Mouse (Mus musculus): ENCODE data around the gene Gm10320. TPM values are rescaled to one million over a fixed set of nuclear protein-coding genes. Genes with fewer than 3 reads are reported as not detected.

Gene Gm10320
- polyA plus RNA-seq (2014; fragmentation: Nextera tagmentation; extraction: Ambion mirVana) = 1.4 and 1.8 TPM in 2 replicates

DNA sequence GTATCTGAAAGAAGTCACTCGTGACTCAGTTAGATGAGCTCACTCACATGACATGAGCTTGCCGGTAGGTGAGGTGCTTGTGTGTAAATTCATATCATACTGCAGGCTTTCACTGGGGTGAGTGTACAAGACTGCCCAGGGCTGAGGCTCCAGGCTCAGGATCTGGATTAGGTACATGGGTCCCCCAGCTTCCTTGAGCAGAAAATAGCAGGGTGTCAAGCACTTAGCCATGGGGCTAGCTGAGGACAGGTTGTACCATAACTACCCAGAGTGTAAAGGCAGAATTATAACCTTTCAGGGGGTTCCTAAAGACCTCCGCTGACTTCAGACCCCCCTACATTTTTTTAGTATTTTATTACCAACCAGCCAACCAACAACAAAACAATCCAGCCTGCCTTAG, at the start of gene Gm10320:
Gene Gm10320 (minus strand): TSS at position 93 of the 400 bp plus-strand sequence.
- no peak within 1 kb of the TSS for H3K4me3 ChIP-seq (ENCODE audit: low read depth, low read length)
- H3K4me2 ChIP-seq (ENCODE audit: low read depth, severe bottlenecking) = no peak within 1 kb of the TSS
- H3K9ac ChIP-seq (ENCODE audit: low read length) = no peak within 1 kb of the TSS
- DNase-seq (ENCODE audit: low spot score) = no peak
- no peaks in the 10 kb centered on the region for H3K36me3 ChIP-seq (ENCODE audit: control insufficient read depth, insufficient read depth, low read length)
- 85% methylated on average over 3 of the region's 3 CpGs for WGBS
- ATAC-seq (ENCODE audit: insufficient number of reproducible peaks, low FRiP score, low TSS enrichment, low read depth) = no peak
- H3K27me3 ChIP-seq (ENCODE audit: control insufficient read depth, insufficient read depth, low read length) = no peaks in the 10 kb centered on the region
- no peak within 1 kb of the TSS for H3K27ac ChIP-seq (replicated peaks; ENCODE audit: low read depth, low read length)
- no peaks in the 10 kb centered on the region for H3K9me3 ChIP-seq (ENCODE audit: control insufficient read depth, low read length)
- H3K4me1 ChIP-seq (ENCODE audit: control insufficient read depth, insufficient read depth, low read length) = peaks cover 4% of the 10 kb centered on the region; the same call in 1 of the 2 replicates

DNA sequence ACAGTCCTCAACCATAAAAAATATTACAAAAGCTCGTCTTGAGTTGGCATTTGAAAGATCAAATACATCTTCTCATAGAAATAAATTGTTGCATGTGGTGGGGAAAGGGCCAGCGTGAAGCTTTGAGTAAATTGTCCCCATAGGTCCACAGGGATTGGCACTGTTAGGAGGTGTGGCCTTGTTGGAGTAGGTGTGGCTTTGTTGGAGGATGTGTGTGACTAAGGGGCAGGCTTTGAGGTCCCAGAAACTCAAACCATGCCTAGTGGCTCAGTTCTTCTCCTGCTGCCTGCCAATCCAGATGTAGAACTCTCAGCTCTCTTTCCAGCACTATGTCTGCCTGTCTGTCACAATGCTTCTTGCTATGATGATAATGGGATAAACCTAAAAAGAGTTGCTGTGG, 49.8 kb upstream of the Gm10320 start:
- Histone ChIP-seq H3K9ac (ENCODE audit: low read length) (no peak overlapping the region), H3K27ac (replicated peaks; ENCODE audit: low read depth, low read length) (no peak overlapping the region), H3K27me3 (ENCODE audit: control insufficient read depth, insufficient read depth, low read length) (no peaks in the 10 kb centered on the region), H3K4me3 (ENCODE audit: low read depth, low read length) (no peak overlapping the region), H3K4me2 (ENCODE audit: low read depth, severe bottlenecking) (no peak overlapping the region), H3K4me1 (ENCODE audit: control insufficient read depth, insufficient read depth, low read length) (no peaks in the 10 kb centered on the region), H3K9me3 (ENCODE audit: control insufficient read depth, low read length) (no peaks in the 10 kb centered on the region), H3K36me3 (ENCODE audit: control insufficient read depth, insufficient read depth, low read length) (no peaks in the 10 kb centered on the region)
- WGBS = 83% methylated on average over 2 of the region's 2 CpGs
- DNase-seq (ENCODE audit: low spot score) (no peak), ATAC-seq (ENCODE audit: insufficient number of reproducible peaks, low FRiP score, low TSS enrichment, low read depth) (no peak)

DNA sequence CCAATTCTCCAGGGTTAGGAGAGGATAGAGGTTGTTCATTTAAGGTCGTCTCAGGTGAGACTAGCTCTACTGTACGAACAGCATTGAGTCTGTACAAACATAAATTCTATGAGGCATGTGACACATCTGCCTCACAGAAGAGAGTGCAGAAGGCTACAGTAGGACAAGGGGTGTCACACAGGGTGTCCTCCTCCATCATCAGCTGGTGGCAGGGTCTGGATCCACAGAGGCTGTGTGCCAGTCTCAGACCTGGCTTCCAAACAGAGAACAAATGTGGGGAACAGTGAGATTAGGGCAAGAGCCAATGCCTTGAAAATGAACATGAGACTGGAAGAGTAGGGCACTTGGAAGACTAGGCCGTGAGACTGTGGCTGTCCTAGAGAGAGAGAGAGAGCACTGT, 48.4 kb upstream of the Gm10320 start:
- 87% methylated on average over 3 of the region's 3 CpGs for WGBS
- Histone ChIP-seq H3K27ac (replicated peaks; ENCODE audit: low read depth, low read length) (no peak overlapping the region), H3K4me2 (ENCODE audit: low read depth, severe bottlenecking) (no peak overlapping the region), H3K4me3 (ENCODE audit: low read depth, low read length) (no peak overlapping the region), H3K27me3 (ENCODE audit: control insufficient read depth, insufficient read depth, low read length) (no peaks in the 10 kb centered on the region), H3K9me3 (ENCODE audit: control insufficient read depth, low read length) (no peaks in the 10 kb centered on the region), H3K9ac (ENCODE audit: low read length) (no peak overlapping the region), H3K36me3 (ENCODE audit: control insufficient read depth, insufficient read depth, low read length) (no peaks in the 10 kb centered on the region), H3K4me1 (ENCODE audit: control insufficient read depth, insufficient read depth, low read length) (peaks cover 3% of the 10 kb centered on the region)
- DNase-seq (ENCODE audit: low spot score) (no peak), ATAC-seq (ENCODE audit: insufficient number of reproducible peaks, low FRiP score, low TSS enrichment, low read depth) (no peak)

DNA sequence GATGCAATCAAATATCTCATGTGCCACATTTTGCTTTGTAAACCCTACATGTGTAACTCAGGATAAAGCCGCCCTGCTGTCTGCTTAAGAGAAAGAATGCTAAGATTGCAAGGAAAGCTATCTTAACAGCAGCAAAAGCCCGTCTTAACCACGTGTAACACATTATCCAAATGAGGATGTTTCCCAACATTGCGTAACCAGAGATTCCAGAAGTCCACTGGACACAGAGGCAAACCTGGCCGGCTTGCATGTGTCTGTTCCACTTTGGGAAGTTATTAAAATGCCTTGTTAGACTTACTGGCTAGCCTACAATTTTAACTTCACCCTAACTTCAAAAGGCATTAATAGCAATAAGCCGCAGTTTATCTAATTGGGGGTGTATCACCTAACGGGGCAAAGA, 47.5 kb upstream of the Gm10320 start:
- H3K4me3 ChIP-seq (ENCODE audit: low read depth, low read length) = no peak overlapping the region
- no peak for DNase-seq (ENCODE audit: low spot score)
- WGBS = 64% methylated on average over 7 of the region's 7 CpGs

DNA sequence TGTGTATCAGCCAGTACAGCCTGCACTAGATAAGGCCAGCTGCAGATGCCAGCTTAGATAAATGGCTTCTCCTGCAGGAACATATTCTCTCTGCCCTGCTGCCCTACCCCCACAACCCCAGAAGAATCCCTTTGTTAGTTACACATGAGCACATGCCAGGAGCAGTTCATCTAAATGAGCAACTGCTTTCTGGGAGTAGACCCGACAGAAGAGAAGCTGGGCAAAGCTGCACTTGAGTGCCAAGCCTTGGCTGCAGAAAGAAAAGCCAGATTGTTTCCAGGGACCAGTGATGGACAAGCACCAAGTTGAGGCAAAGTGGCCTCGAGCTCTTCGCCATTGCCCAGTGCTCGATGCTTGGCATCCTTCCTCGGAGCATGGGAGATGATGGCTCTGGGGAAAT, 46.8 kb upstream of the Gm10320 start:
- Histone ChIP-seq H3K9me3 (ENCODE audit: control insufficient read depth, low read length) (no peaks in the 10 kb centered on the region), H3K4me3 (ENCODE audit: low read depth, low read length) (no peak overlapping the region), H3K36me3 (ENCODE audit: control insufficient read depth, insufficient read depth, low read length) (no peaks in the 10 kb centered on the region), H3K9ac (ENCODE audit: low read length) (no peak overlapping the region), H3K4me2 (ENCODE audit: low read depth, severe bottlenecking) (no peak overlapping the region), H3K27me3 (ENCODE audit: control insufficient read depth, insufficient read depth, low read length) (no peaks in the 10 kb centered on the region), H3K27ac (replicated peaks; ENCODE audit: low read depth, low read length) (no peak overlapping the region), H3K4me1 (ENCODE audit: control insufficient read depth, insufficient read depth, low read length) (peaks cover 15% of the 10 kb centered on the region)
- WGBS = 85% methylated on average over 5 of the region's 5 CpGs
- no peak for DNase-seq (ENCODE audit: low spot score)
- no peak for ATAC-seq (ENCODE audit: insufficient number of reproducible peaks, low FRiP score, low TSS enrichment, low read depth)

More for the DNA sequence above, 47.5 kb upstream of the Gm10320 start:
- Histone ChIP-seq H3K36me3 (ENCODE audit: control insufficient read depth, insufficient read depth, low read length) (no peaks in the 10 kb centered on the region), H3K4me2 (ENCODE audit: low read depth, severe bottlenecking) (no peak overlapping the region), H3K27ac (replicated peaks; ENCODE audit: low read depth, low read length) (no peak overlapping the region), H3K4me1 (ENCODE audit: control insufficient read depth, insufficient read depth, low read length) (peaks cover 12% of the 10 kb centered on the region), H3K27me3 (ENCODE audit: control insufficient read depth, insufficient read depth, low read length) (no peaks in the 10 kb centered on the region), H3K9me3 (ENCODE audit: control insufficient read depth, low read length) (no peaks in the 10 kb centered on the region), H3K9ac (ENCODE audit: low read length) (no peak overlapping the region)
- ATAC-seq (ENCODE audit: insufficient number of reproducible peaks, low FRiP score, low TSS enrichment, low read depth) = no peak

DNA sequence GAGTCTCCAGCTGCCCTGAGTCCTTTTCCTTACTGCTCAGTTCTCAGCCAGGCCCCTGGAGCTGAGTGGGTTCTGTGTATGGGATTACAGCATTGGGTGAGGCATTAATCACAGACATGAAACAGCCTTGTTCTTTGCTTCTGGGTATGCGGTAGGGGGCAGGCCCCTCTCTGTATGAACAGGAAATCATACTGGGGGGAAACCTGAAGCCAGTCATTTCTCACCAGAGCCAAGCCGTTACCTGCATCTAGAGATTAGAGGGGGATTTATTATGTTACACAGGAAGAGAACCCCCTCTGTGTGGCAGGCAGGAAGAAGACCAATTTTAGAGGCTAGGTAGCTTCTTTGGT, 43.1 kb upstream of the Gm10320 start:
- Histone ChIP-seq H3K9me3 (ENCODE audit: control insufficient read depth, low read length) (no peaks in the 10 kb centered on the region), H3K4me2 (ENCODE audit: low read depth, severe bottlenecking) (no peak overlapping the region), H3K36me3 (ENCODE audit: control insufficient read depth, insufficient read depth, low read length) (no peaks in the 10 kb centered on the region), H3K27ac (replicated peaks; ENCODE audit: low read depth, low read length) (peak overlapping the region; percentile 39; the same call in 1 of the 2 replicates), H3K4me3 (ENCODE audit: low read depth, low read length) (no peak overlapping the region), H3K9ac (ENCODE audit: low read length) (no peak overlapping the region), H3K4me1 (ENCODE audit: control insufficient read depth, insufficient read depth, low read length) (peaks cover 26% of the 10 kb centered on the region), H3K27me3 (ENCODE audit: control insufficient read depth, insufficient read depth, low read length) (no peaks in the 10 kb centered on the region)
- 9% methylated on average over 2 of the region's 2 CpGs for WGBS
- DNase-seq (ENCODE audit: low spot score) (peak; percentile 43), ATAC-seq (ENCODE audit: insufficient number of reproducible peaks, low FRiP score, low TSS enrichment, low read depth) (peak; percentile 45; the same call in 1 of the 2 replicates)

DNA sequence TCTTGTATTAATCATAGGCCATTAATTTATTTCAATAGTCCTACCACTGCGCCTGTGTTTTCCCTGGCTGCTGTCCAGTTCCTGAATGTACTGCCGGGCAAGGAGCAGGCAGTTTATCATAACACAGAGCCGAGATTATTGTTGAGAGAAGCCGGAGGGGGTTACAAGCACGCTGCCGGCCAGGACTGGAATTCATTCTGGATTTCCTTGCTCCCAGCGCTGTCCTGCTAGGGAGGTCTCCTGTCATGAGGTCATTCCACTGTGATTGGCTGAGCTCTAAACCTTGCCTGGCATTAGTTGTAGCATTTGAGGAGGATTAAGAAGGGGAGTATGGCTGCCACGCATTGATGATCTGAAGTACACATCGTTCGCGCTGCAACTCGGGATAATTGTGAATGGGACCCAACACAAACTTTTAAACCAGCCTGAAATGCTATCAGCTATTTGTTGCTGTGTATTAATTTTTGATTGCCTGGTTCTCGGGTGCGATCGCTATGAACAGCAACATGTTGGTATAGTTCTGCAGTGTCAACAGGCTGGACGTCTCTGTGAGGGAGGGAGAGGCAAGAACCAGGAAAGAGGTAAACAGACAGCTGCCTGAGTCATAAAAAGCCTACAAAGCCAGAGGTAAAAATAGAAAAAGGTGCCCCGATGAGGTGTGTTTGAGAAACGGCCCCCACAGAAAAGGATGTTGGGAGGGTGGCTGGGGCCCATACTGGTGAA, 42.5 kb upstream of the Gm10320 start:
- Histone ChIP-seq H3K4me2 (ENCODE audit: low read depth, severe bottlenecking) (peak overlapping the region; percentile 14; the same call in 1 of the 2 replicates), H3K4me3 (ENCODE audit: low read depth, low read length) (no peak overlapping the region), H3K9me3 (ENCODE audit: control insufficient read depth, low read length) (no peaks in the 10 kb centered on the region), H3K9ac (ENCODE audit: low read length) (no peak overlapping the region), H3K27ac (replicated peaks; ENCODE audit: low read depth, low read length) (peak overlapping the region; percentile 39; the same call in 1 of the 2 replicates), H3K4me1 (ENCODE audit: control insufficient read depth, insufficient read depth, low read length) (peaks cover 26% of the 10 kb centered on the region), H3K36me3 (ENCODE audit: control insufficient read depth, insufficient read depth, low read length) (no peaks in the 10 kb centered on the region), H3K27me3 (ENCODE audit: control insufficient read depth, insufficient read depth, low read length) (no peaks in the 10 kb centered on the region)
- 26% methylated on average over 18 of the region's 18 CpGs for WGBS
- ATAC-seq (ENCODE audit: insufficient number of reproducible peaks, low FRiP score, low TSS enrichment, low read depth) (peak; percentile 71), DNase-seq (ENCODE audit: low spot score) (peak; percentile 76)

DNA sequence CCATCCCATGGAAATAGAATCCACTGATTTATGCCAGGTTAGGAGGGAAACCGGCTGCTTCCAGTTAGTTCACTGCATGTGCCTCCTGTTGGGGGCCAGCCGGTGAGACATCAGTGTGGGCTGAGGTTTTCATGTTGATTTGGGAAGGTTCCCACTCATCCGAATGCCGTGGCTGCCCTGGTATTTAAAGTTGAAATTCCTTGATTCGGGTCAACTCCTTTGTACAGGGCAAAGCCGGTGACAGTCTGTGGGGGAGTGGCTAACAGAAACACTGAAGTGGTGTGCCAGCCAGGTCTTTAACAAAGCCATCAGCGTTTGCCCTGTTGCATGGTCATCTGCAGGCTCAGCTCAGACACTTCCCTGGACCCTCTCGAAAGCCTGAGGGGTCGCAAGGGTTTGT, 41.6 kb upstream of the Gm10320 start:
- no peaks in the 10 kb centered on the region for H3K27me3 ChIP-seq (ENCODE audit: control insufficient read depth, insufficient read depth, low read length)
- 19% methylated on average over 9 of the region's 9 CpGs for whole genome bisulfite sequencing
- H3K9ac ChIP-seq (ENCODE audit: low read length) = no peak overlapping the region
- no peaks in the 10 kb centered on the region for H3K9me3 ChIP-seq (ENCODE audit: control insufficient read depth, low read length)
- H3K4me2 ChIP-seq (ENCODE audit: low read depth, severe bottlenecking) = peak overlapping the region; percentile 23; the same call in 1 of the 2 replicates
- H3K4me3 ChIP-seq (ENCODE audit: low read depth, low read length) = no peak overlapping the region
- peaks cover 26% of the 10 kb centered on the region for H3K4me1 ChIP-seq (ENCODE audit: control insufficient read depth, insufficient read depth, low read length)
- H3K36me3 ChIP-seq (ENCODE audit: control insufficient read depth, insufficient read depth, low read length) = no peaks in the 10 kb centered on the region
- DNase-seq (ENCODE audit: low spot score) = peak; percentile 52
- no peak overlapping the region for H3K27ac ChIP-seq (replicated peaks; ENCODE audit: low read depth, low read length)
- ATAC-seq (ENCODE audit: insufficient number of reproducible peaks, low FRiP score, low TSS enrichment, low read depth) = peak; percentile 28; the same call in 1 of the 2 replicates
